In genomic region chr10:9678071-9678470, GRCm38 (mm10) we compare ENCODE assay signal across 21 mouse cellular contexts. TPM values are rescaled to one million over a fixed set of nuclear protein-coding genes. Genes with fewer than 3 reads are reported as not detected.
DNase-seq lines count a peak whose midpoint lies in the region; ATAC-seq lines count a peak whose summit lies in the region.
"Had no signal": no experiment of that assay in that cellular context is flagged by ENCODE, and none has a peak within 500 bp of the region (broad histone marks: within the 10 kb centered on the region; RNA-seq: fewer than 3 reads in every experiment).

No protein-coding gene starts in this region.

- no peak overlapping the region for H3K9ac ChIP-seq in kidney, embryonic 15.5 days
- H3K9ac ChIP-seq in neural tube, embryonic 11.5 days (ENCODE audit: low read length) = no peak overlapping the region
- no peak overlapping the region for H3K9ac ChIP-seq in neural tube, embryonic 15.5 days (replicated peaks)
- H3K9ac ChIP-seq: heart, embryonic 12.5 days; midbrain, embryonic 12.5 days had no signal

- no peak overlapping the region for H3K4me2 ChIP-seq in kidney, embryonic 15.5 days
- no peak overlapping the region for H3K4me2 ChIP-seq in neural tube, embryonic 11.5 days (ENCODE audit: low read depth)
- no peak overlapping the region for H3K4me2 ChIP-seq in neural tube, embryonic 15.5 days
- H3K4me2 ChIP-seq: heart, embryonic 12.5 days; midbrain, embryonic 12.5 days had no signal

- H3K4me1 ChIP-seq in kidney, embryonic 15.5 days = peaks cover 28% of the 10 kb centered on the region
- H3K4me1 ChIP-seq in neural tube, embryonic 11.5 days (ENCODE audit: control insufficient read depth, insufficient read depth, low read length) = peaks cover 7% of the 10 kb centered on the region
- peaks cover 30% of the 10 kb centered on the region for H3K4me1 ChIP-seq in neural tube, embryonic 15.5 days

- peaks cover 44% of the 10 kb centered on the region for H3K27me3 ChIP-seq in kidney, embryonic 15.5 days
- H3K27me3 ChIP-seq in neural tube, embryonic 11.5 days (ENCODE audit: control insufficient read depth, insufficient read depth, low read length) = no peaks in the 10 kb centered on the region
- H3K27me3 ChIP-seq in neural tube, embryonic 15.5 days (replicated peaks) = peaks cover 8% of the 10 kb centered on the region; the same call in 1 of the 2 replicates
- H3K27me3 ChIP-seq: CH12.LX had no signal

- H3K4me3 ChIP-seq in kidney, embryonic 15.5 days (replicated peaks) = no peak overlapping the region
- H3K4me3 ChIP-seq in neural tube, embryonic 11.5 days (ENCODE audit: low read depth, low read length) = no peak overlapping the region
- no peak overlapping the region for H3K4me3 ChIP-seq in neural tube, embryonic 15.5 days (replicated peaks)
- H3K4me3 ChIP-seq: heart, embryonic 12.5 days; midbrain, embryonic 12.5 days had no signal

- no peaks in the 10 kb centered on the region for H3K36me3 ChIP-seq in kidney, embryonic 15.5 days
- no peaks in the 10 kb centered on the region for H3K36me3 ChIP-seq in neural tube, embryonic 11.5 days (ENCODE audit: control insufficient read depth, insufficient read depth, low read length)
- H3K36me3 ChIP-seq in neural tube, embryonic 15.5 days = no peaks in the 10 kb centered on the region
- H3K36me3 ChIP-seq: G1E; heart, embryonic 12.5 days; midbrain, embryonic 12.5 days had no signal

- ATAC-seq in kidney, embryonic 15.5 days (replicated peaks; ENCODE audit: low FRiP score) = no peak
- peak; percentile 24; the same call in 1 of the 2 replicates for ATAC-seq in neural tube, embryonic 11.5 days (ENCODE audit: insufficient read depth, low FRiP score, low TSS enrichment)
- ATAC-seq in neural tube, embryonic 15.5 days (ENCODE audit: low FRiP score) = no peak
- no peak for ATAC-seq in megakaryocyte-erythroid progenitor cell, adult 5-6 weeks (replicated peaks; ENCODE audit: low FRiP score, low TSS enrichment, poor library complexity, severe bottlenecking)
- ATAC-seq: activated CD4-positive, CD25-positive, alpha-beta regulatory T cell, adult 4 months; forebrain, embryonic 16.5 days; hindbrain, postnatal 0 days; intestine, embryonic 16.5 days had no signal

- H3K9me3 ChIP-seq in kidney, embryonic 15.5 days (replicated peaks) = no peaks in the 10 kb centered on the region
- H3K9me3 ChIP-seq in neural tube, embryonic 11.5 days (ENCODE audit: control insufficient read depth, low read length) = no peaks in the 10 kb centered on the region
- H3K9me3 ChIP-seq in neural tube, embryonic 15.5 days (replicated peaks) = no peaks in the 10 kb centered on the region
- H3K9me3 ChIP-seq: heart, embryonic 12.5 days; midbrain, embryonic 12.5 days had no signal

- 31% methylated on average over 5 of the region's 5 CpGs for WGBS in kidney, embryonic 15.5 days
- 44% methylated on average over 5 of the region's 5 CpGs for WGBS in neural tube, embryonic 11.5 days
- WGBS in neural tube, embryonic 15.5 days = 8% methylated on average over 5 of the region's 5 CpGs

- DNase-seq in kidney, postnatal 10 days = no peak
- no peak for DNase-seq in neural tube, embryonic 11.5 days (ENCODE audit: low spot score)
- peak; percentile 30 for DNase-seq in embryo, embryonic 10.5 days (ENCODE audit: low spot score)
- no peak for DNase-seq in cerebellum, adult 11-12 months
- DNase-seq: adrenal gland, adult 8-10 months; B cell, adult 2 months; cerebellum, adult 9-10 months; gastrocnemius, postnatal 14 days; lung, postnatal 10 days; thymus, postnatal 14 days had no signal

- peak overlapping the region; percentile 50; the same call in 1 of the 2 replicates for H3K27ac ChIP-seq in kidney, embryonic 15.5 days
- H3K27ac ChIP-seq in neural tube, embryonic 11.5 days (ENCODE audit: low read depth, low read length) = no peak overlapping the region
- H3K27ac ChIP-seq in neural tube, embryonic 15.5 days (replicated peaks) = no peak overlapping the region
- H3K27ac ChIP-seq: hindbrain, postnatal 0 days; midbrain, embryonic 12.5 days had no signal

RNA-seq across cellular contexts. Expression of gene Samd5, which starts 3.1 kb away (rescaled TPM):
- 3.2 and 4.1 TPM in 2 replicates for polyA plus RNA-seq in kidney, embryonic 15.5 days (2015; fragmentation: Nextera tagmentation; extraction: Ambion mirVana)
- 4.6 and 4.7 TPM in 2 replicates for polyA plus RNA-seq in neural tube, embryonic 11.5 days (2014; fragmentation: Nextera tagmentation; extraction: Ambion mirVana)
- polyA plus RNA-seq in neural tube, embryonic 15.5 days (2015; fragmentation: Nextera tagmentation; extraction: Ambion mirVana) = 4.9 and 6.7 TPM in 2 replicates
- not detected in 2 replicates for total RNA-seq in megakaryocyte-erythroid progenitor cell, adult 5-6 weeks (2014; fragmentation: Nextera tagmentation)
- not detected in 2 replicates for total RNA-seq in megakaryocyte-erythroid progenitor cell, adult 5-6 weeks (2017)
- total RNA-seq: CH12.LX had no signal
- polyA plus RNA-seq: activated CD4-positive, CD25-positive, alpha-beta regulatory T cell, adult 4 months; G1E had no signal
